Comparison of ENCODE assay signal across 14 mouse cellular contexts in the genomic region with DNA sequence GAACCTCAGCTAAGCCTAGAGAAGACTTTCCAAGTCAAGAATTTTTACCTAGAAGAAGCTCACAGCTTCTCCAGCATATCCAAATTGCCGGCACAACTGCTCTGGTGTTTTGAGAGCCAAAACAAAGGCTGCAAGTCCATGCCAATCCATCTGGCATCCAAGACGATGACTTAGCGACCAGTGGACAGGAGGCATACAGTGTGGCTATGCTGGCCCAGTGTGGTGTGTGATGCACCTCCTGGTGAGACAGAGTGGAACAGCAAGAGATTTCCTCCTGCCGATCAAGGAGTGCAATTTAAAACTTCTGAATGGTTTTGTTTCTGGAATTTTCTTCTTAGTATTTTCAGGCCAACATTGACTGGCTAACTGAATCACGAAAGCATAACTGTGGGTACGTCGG. TPM values are rescaled to one million over a fixed set of nuclear protein-coding genes. Genes with fewer than 3 reads are reported as not detected.
A peak's percentile ranks its signal among the peaks of the same experiment; 100 is the strongest.
DNase-seq lines count a peak whose midpoint lies in the region; ATAC-seq and TF ChIP-seq lines count a peak whose summit lies in the region.
"Had no signal": no experiment of that assay in that cellular context is flagged by ENCODE, and none has a peak within 500 bp of the region (broad histone marks: within the 10 kb centered on the region; RNA-seq: fewer than 3 reads in every experiment).

No protein-coding gene starts in this region.

- TF ChIP-seq CTCF in left cerebral cortex, adult 2 months (IDR thresholded peaks at IDR 0.05), result peak; percentile 21

- no peak overlapping the region for H3K4me3 ChIP-seq in left cerebral cortex, adult 2 months
- H3K4me3 ChIP-seq: embryonic facial prominence, embryonic 10.5 days; heart, embryonic 10.5 days; midbrain, embryonic 13.5 days had no signal

- intact Hi-C loops in left cerebral cortex, adult 2 months (cut with DNase I), result no loop called here
- intact Hi-C loops in gastrocnemius, postnatal 14 days (cut with DNase I; ENCODE audit: low total_unique reads), result loop anchor here (5.0 kb wide), 1 partner anchor 151 kb away; no protein-coding TSS in a partner anchor

- H3K27ac ChIP-seq in left cerebral cortex, adult 2 months, result no peak overlapping the region
- H3K27ac ChIP-seq: embryonic facial prominence, embryonic 10.5 days; heart, embryonic 10.5 days; hindbrain, embryonic 14.5 days; midbrain, embryonic 13.5 days had no signal

- peak; percentile 13 for DNase-seq in CD4-positive, CD25-positive, alpha-beta regulatory T cell, adult 2 months (ENCODE audit: low read depth, low spot score)
- no peak for DNase-seq in left cerebral cortex, adult 2 months (ENCODE audit: extremely low spot score in 1 of 2, low spot score in 2 of 2)
- no peak for DNase-seq in left cerebral cortex, adult 9 months (ENCODE audit: low spot score in 2 of 2)
- peak; percentile 42 for DNase-seq in 3134 (ENCODE audit: extremely low read depth, insufficient read length, low spot score)
- peak; percentile 11 for DNase-seq in cerebellum, adult 9-11 months
- no peak for DNase-seq in gastrocnemius, postnatal 14 days
- DNase-seq in gastrocnemius, postnatal 10 days, result no peak

- ATAC-seq in CD4-positive, CD25-positive, alpha-beta regulatory T cell, adult 4 months, result no peak
- ATAC-seq: forebrain, embryonic 16.5 days; midbrain, embryonic 13.5 days had no signal

RNA-seq across cellular contexts. Expression of a gene that starts 15.2 kb away (rescaled TPM):
- 10 to 100 TPM; 53.9 to 59.6 TPM for polyA plus RNA-seq in CD4-positive, CD25-positive, alpha-beta regulatory T cell, adult 4 months (2017; shearing (Covaris generic))
- total RNA-seq in left cerebral cortex, adult 2 months (2021), result 10 to 100 TPM; 85.3 to 92.2 TPM
- 10 to 100 TPM; 23.9 to 25.5 TPM for total RNA-seq in gastrocnemius, postnatal 14 days (2021)
- 10 to 100 TPM; 27.7 to 32.5 TPM for total RNA-seq in gastrocnemius, postnatal 10 days (2021)

RNA-seq across cellular contexts. Expression of a gene that starts 17.9 kb away (rescaled TPM):
- polyA plus RNA-seq in CD4-positive, CD25-positive, alpha-beta regulatory T cell, adult 4 months (2017; shearing (Covaris generic)), result not detected
- total RNA-seq in left cerebral cortex, adult 2 months (2021), result not detected
- under 1 TPM; 0.12 to 0.16 TPM for total RNA-seq in gastrocnemius, postnatal 14 days (2021)
- total RNA-seq in gastrocnemius, postnatal 10 days (2021), result under 1 TPM; 0.26 to 0.47 TPM
- polyA plus RNA-seq: C2C12; forebrain, embryonic 16.5 days; hindbrain, embryonic 14.5 days; midbrain, embryonic 13.5 days had no signal

RNA-seq across cellular contexts. Expression of a gene that starts 31.8 kb away (rescaled TPM):
- polyA plus RNA-seq in CD4-positive, CD25-positive, alpha-beta regulatory T cell, adult 4 months (2017; shearing (Covaris generic)), result 10 to 100 TPM; 38.2 to 46.2 TPM
- total RNA-seq in left cerebral cortex, adult 2 months (2021), result 1 to 10 TPM; 1.2 to 2.2 TPM
- total RNA-seq in gastrocnemius, postnatal 14 days (2021), result 1 to 10 TPM; 5.6 to 6.2 TPM
- total RNA-seq in gastrocnemius, postnatal 10 days (2021), result 1 to 10 TPM; 5.6 to 7.6 TPM

Comparison
In these comparisons a context has a peak if more than half of its experiments do, and no peak if none do; other contexts are left out.
1. DNase-seq: peak in CD4-positive, CD25-positive, alpha-beta regulatory T cell, adult 2 months (single experiment), 3134 (single experiment) and cerebellum, adult 9-11 months (single experiment); none in left cerebral cortex, adult 2 months (0 of 2), left cerebral cortex, adult 9 months (0 of 2), gastrocnemius, postnatal 14 days (single experiment) and gastrocnemius, postnatal 10 days (single experiment).